Mouse (Mus musculus): ENCODE data around the gene Myo1e. TPM values are rescaled to one million over a fixed set of nuclear protein-coding genes. Genes with fewer than 3 reads are reported as not detected.

The Myo1e gene
- polyA plus RNA-seq, 1 experiment from 2014 or later: 17.0 TPM

GRCm38 (mm10) chr9:70219295-70219931 lies 12.3 kb downstream of the Myo1e start:
- Histone ChIP-seq H3K27me3 (ENCODE audit: insufficient read depth, low read length) (no peaks in the 10 kb centered on the region), H3K9me3 (replicated peaks; ENCODE audit: low read length) (no peaks in the 10 kb centered on the region), H3K36me3 (ENCODE audit: insufficient read depth, low read length) (no peaks in the 10 kb centered on the region), H3K27ac (no peak overlapping the region), H3K4me2 (ENCODE audit: low read length) (no peak overlapping the region), H3K9ac (ENCODE audit: low read depth, low read length) (no peak overlapping the region), H3K4me1 (replicated peaks; ENCODE audit: insufficient read depth, low read length) (peaks cover 9% of the 10 kb centered on the region), H3K4me3 (replicated peaks; ENCODE audit: low read depth, low read length) (no peak overlapping the region)
- TF ChIP-seq CTCF (IDR thresholded peaks at IDR 0.05; ENCODE audit: low read depth): no peak
- ATAC-seq (replicated peaks; ENCODE audit: low FRiP score, low read depth) (no peak), DNase-seq (ENCODE audit: low spot score) (no peak)
- 58% methylated on average over 6 of the region's 6 CpGs for WGBS

GRCm38 (mm10) chr9:70220461-70221170 lies 13.5 kb downstream of the Myo1e start:
- Histone ChIP-seq H3K27me3 (ENCODE audit: insufficient read depth, low read length) (no peaks in the 10 kb centered on the region), H3K36me3 (ENCODE audit: insufficient read depth, low read length) (no peaks in the 10 kb centered on the region), H3K4me2 (ENCODE audit: low read length) (no peak overlapping the region), H3K4me3 (replicated peaks; ENCODE audit: low read depth, low read length) (no peak overlapping the region), H3K9me3 (replicated peaks; ENCODE audit: low read length) (no peaks in the 10 kb centered on the region), H3K4me1 (replicated peaks; ENCODE audit: insufficient read depth, low read length) (peaks cover 11% of the 10 kb centered on the region), H3K9ac (ENCODE audit: low read depth, low read length) (no peak overlapping the region), H3K27ac (no peak overlapping the region)
- DNase-seq (ENCODE audit: low spot score) (no peak), ATAC-seq (replicated peaks; ENCODE audit: low FRiP score, low read depth) (no peak)
- 54% methylated on average over 7 of the region's 7 CpGs for WGBS
- TF ChIP-seq CTCF (IDR thresholded peaks at IDR 0.05; ENCODE audit: low read depth): no peak

GRCm38 (mm10) chr9:70223142-70223541 lies 16.0 kb downstream of the Myo1e start:
- Histone ChIP-seq H3K36me3 (ENCODE audit: insufficient read depth, low read length) (no peaks in the 10 kb centered on the region), H3K27me3 (ENCODE audit: insufficient read depth, low read length) (no peaks in the 10 kb centered on the region), H3K4me1 (replicated peaks; ENCODE audit: insufficient read depth, low read length) (peaks cover 11% of the 10 kb centered on the region), H3K4me3 (replicated peaks; ENCODE audit: low read depth, low read length) (no peak overlapping the region), H3K27ac (no peak overlapping the region; the same call in 1 of the 2 replicates), H3K9ac (ENCODE audit: low read depth, low read length) (no peak overlapping the region), H3K4me2 (ENCODE audit: low read length) (no peak overlapping the region), H3K9me3 (replicated peaks; ENCODE audit: low read length) (no peaks in the 10 kb centered on the region)
- TF ChIP-seq CTCF (IDR thresholded peaks at IDR 0.05; ENCODE audit: low read depth): no peak
- ATAC-seq (replicated peaks; ENCODE audit: low FRiP score, low read depth) (no peak), DNase-seq (ENCODE audit: low spot score) (no peak)
- 59% methylated on average over 4 of the region's 4 CpGs for WGBS

GRCm38 (mm10) chr9:70224046-70224445 lies 16.9 kb downstream of the Myo1e start:
- ATAC-seq (replicated peaks; ENCODE audit: low FRiP score, low read depth): no peak
- TF ChIP-seq CTCF (IDR thresholded peaks at IDR 0.05; ENCODE audit: low read depth): no peak
- Histone ChIP-seq H3K4me1 (replicated peaks; ENCODE audit: insufficient read depth, low read length) (peaks cover 11% of the 10 kb centered on the region), H3K4me3 (replicated peaks; ENCODE audit: low read depth, low read length) (no peak overlapping the region), H3K4me2 (ENCODE audit: low read length) (no peak overlapping the region), H3K27me3 (ENCODE audit: insufficient read depth, low read length) (no peaks in the 10 kb centered on the region), H3K27ac (peak overlapping the region; percentile 6; the same call in 1 of the 2 replicates), H3K36me3 (ENCODE audit: insufficient read depth, low read length) (no peaks in the 10 kb centered on the region), H3K9ac (ENCODE audit: low read depth, low read length) (no peak overlapping the region), H3K9me3 (replicated peaks; ENCODE audit: low read length) (no peaks in the 10 kb centered on the region)
- DNase-seq (ENCODE audit: low spot score): peak; percentile 72
- 27% methylated on average over 4 of the region's 4 CpGs for WGBS

GRCm38 (mm10) chr9:70226359-70226758 lies 19.2 kb downstream of the Myo1e start:
- Histone ChIP-seq H3K9me3 (replicated peaks; ENCODE audit: low read length) (no peaks in the 10 kb centered on the region), H3K4me2 (ENCODE audit: low read length) (no peak overlapping the region), H3K9ac (ENCODE audit: low read depth, low read length) (no peak overlapping the region), H3K4me1 (replicated peaks; ENCODE audit: insufficient read depth, low read length) (peaks cover 17% of the 10 kb centered on the region), H3K36me3 (ENCODE audit: insufficient read depth, low read length) (no peaks in the 10 kb centered on the region), H3K27me3 (ENCODE audit: insufficient read depth, low read length) (no peaks in the 10 kb centered on the region), H3K27ac (no peak overlapping the region), H3K4me3 (replicated peaks; ENCODE audit: low read depth, low read length) (no peak overlapping the region)
- DNase-seq (ENCODE audit: low spot score) (no peak), ATAC-seq (replicated peaks; ENCODE audit: low FRiP score, low read depth) (no peak)
- no peak for TF ChIP-seq CTCF (IDR thresholded peaks at IDR 0.05; ENCODE audit: low read depth)
- 83% methylated on average over 4 of the region's 4 CpGs for WGBS

GRCm38 (mm10) chr9:70229823-70230222 lies 22.7 kb downstream of the Myo1e start:
- peak; percentile 61 for DNase-seq (ENCODE audit: low spot score)
- Histone ChIP-seq H3K4me3 (replicated peaks; ENCODE audit: low read depth, low read length) (no peak overlapping the region), H3K36me3 (ENCODE audit: insufficient read depth, low read length) (no peaks in the 10 kb centered on the region), H3K27ac (peak overlapping the region; percentile 39; the same call in 1 of the 2 replicates), H3K4me2 (ENCODE audit: low read length) (no peak overlapping the region), H3K4me1 (replicated peaks; ENCODE audit: insufficient read depth, low read length) (peaks cover 10% of the 10 kb centered on the region; the same call in 1 of the 2 replicates), H3K9ac (ENCODE audit: low read depth, low read length) (no peak overlapping the region), H3K27me3 (ENCODE audit: insufficient read depth, low read length) (no peaks in the 10 kb centered on the region), H3K9me3 (replicated peaks; ENCODE audit: low read length) (no peaks in the 10 kb centered on the region)
- ATAC-seq (replicated peaks; ENCODE audit: low FRiP score, low read depth): peak; percentile 69
- 40% methylated on average over 8 of the region's 8 CpGs for WGBS
- TF ChIP-seq CTCF (IDR thresholded peaks at IDR 0.05; ENCODE audit: low read depth): no peak
